Mouse (Mus musculus): ENCODE results near the gene Fmo9.

The Fmo9 gene

GRCm38 (mm10) chr1:166681745-166682144, at the start of gene Fmo9:
TSS of gene Fmo9 (minus strand) at chr1:166681845.
- no peak for DNase-seq (ENCODE audit: low spot score)

- DNase-seq (ENCODE audit: low spot score): no peak
Observed at GRCm38 (mm10) chr1:166730886-166731285, 49.2 kb upstream of the Fmo9 start.

GRCm38 (mm10) chr1:166730215-166730614, 48.6 kb upstream of the Fmo9 start:
- DNase-seq (ENCODE audit: low spot score): no peak

GRCm38 (mm10) chr1:166710861-166711260, 29.2 kb upstream of the Fmo9 start:
- DNase-seq (ENCODE audit: low spot score): no peak

GRCm38 (mm10) chr1:166702270-166702912, 20.7 kb upstream of the Fmo9 start:
- no peak for DNase-seq (ENCODE audit: low spot score)

- DNase-seq (ENCODE audit: low spot score): no peak
Observed at GRCm38 (mm10) chr1:166669264-166669663, 12.4 kb downstream of the Fmo9 start.

GRCm38 (mm10) chr1:166660800-166661199, 20.8 kb downstream of the Fmo9 start:
- no peak for DNase-seq (ENCODE audit: low spot score)

- no peak for DNase-seq (ENCODE audit: low spot score)
Observed at GRCm38 (mm10) chr1:166647593-166647992, 34.1 kb downstream of the Fmo9 start, which contains the start of gene Gm4847. TSS of gene Gm4847 (minus strand) at chr1:166647693.

All from c-Kit-positive CD71-positive TER-119-positive erythroid progenitor cells, embryonic 14.5 days (primary cell).